Mouse (Mus musculus): ENCODE results near the gene Susd2. TPM values are rescaled to one million over a fixed set of nuclear protein-coding genes. Genes with fewer than 3 reads are reported as not detected.

Susd2 gene
- polyA plus RNA-seq, 1 experiment from 2014 or later = 3.1 TPM

DNA sequence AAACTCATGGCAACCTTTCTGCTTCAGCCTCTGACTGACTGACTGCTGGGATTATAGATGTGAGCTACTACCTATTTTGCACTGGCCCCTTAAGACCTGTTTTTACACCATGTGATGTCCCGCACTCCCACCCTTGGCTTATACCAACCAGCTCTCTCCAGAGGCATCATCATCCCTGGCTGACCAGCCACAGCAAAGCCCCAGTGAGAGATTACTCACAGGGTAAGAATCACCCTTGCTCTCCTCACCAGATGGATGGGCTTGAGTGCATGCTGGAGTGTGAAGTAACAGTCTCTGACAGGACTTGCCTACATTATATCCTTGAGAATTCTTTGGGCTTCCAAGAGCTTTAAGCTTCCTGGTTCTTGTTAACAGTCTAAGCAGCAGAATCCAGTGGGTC, 26.1 kb upstream of the Susd2 start:
- H3K27ac ChIP-seq = no peak overlapping the region
- peaks cover 17% of the 10 kb centered on the region for H3K27me3 ChIP-seq
- no peaks in the 10 kb centered on the region for H3K9me3 ChIP-seq
- no peak overlapping the region for H3K4me3 ChIP-seq
- peaks cover 19% of the 10 kb centered on the region; the same call in 1 of the 2 replicates for H3K4me1 ChIP-seq
- peaks cover 47% of the 10 kb centered on the region for H3K36me3 ChIP-seq
- 100% methylated on average over 1 of the region's 1 CpGs for WGBS
- ATAC-seq (ENCODE audit: low FRiP score, low read depth) = no peak
- no peak overlapping the region for H3K9ac ChIP-seq
- no peak overlapping the region for H3K4me2 ChIP-seq (replicated peaks)

DNA sequence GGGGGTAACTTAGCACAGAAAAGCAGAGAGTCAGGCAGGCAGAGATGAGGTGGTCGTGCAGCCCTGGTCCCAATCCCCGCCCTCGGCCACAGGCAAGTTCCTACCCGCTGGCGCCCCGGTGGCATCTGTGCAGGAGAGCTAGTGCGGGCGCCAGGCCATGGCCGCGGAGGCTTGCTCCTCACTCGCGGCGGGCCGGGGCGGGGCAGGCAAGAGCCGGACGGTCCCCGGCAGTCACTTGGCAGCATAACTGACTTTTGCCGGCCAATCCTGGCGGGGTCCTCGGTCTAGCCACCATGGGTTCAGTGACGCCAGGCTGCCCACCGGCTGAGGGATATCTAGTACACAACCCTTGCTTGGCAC, 24.1 kb upstream of the Susd2 start:
- peak; percentile 55 for ATAC-seq (ENCODE audit: low FRiP score, low read depth)
- Histone ChIP-seq H3K9ac (peak overlapping the region; percentile 81), H3K4me1 (peaks cover 19% of the 10 kb centered on the region; the same call in 1 of the 2 replicates), H3K27ac (peak overlapping the region; percentile 55; the same call in 1 of the 2 replicates), H3K4me3 (peak overlapping the region; percentile 69), H3K9me3 (no peaks in the 10 kb centered on the region), H3K36me3 (peaks cover 43% of the 10 kb centered on the region), H3K27me3 (peaks cover 17% of the 10 kb centered on the region), H3K4me2 (replicated peaks) (peak overlapping the region; percentile 97)
- 1% methylated on average over 23 of the region's 23 CpGs for WGBS

DNA sequence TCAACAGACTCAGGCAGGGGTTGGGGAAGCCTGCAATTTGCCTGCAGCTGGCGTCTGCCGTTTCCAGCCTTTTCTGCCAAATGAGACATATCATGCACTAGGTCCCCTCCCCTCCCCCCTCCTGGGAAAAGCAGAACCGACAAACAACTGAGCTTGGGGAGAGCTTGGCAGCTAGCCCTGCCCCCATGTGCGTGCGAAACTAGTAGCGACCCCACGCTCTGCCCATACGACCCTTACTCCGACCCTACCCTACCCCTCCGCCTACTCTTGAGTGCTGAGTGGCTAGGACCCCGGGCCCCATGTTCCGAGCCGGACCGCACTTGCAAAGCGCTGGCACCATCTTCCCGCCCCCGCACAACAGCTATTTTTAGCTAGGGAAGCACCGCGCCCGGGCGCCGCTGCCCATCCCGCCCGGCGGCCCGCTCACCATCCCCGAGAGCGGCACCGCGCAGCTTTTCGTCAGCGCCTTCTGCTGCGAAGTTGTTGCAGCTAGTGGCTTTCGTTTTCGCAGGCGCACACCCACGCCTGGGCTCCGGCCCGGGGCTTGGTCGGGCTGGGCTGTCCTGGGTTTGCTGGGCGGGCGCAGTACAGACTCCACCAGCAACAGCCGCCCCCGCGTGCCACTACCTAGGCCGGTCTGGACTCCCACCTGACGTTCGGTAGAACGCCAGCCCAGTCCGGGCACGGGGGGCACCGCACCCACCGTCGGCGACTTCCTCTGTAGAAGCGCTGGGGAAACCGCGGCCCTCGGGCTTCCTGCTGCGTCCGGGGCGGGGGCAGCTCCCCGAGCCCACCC, 23.5 kb upstream of the Susd2 start:
- WGBS = under 1% methylated on average over 63 of the region's 63 CpGs
- Histone ChIP-seq H3K9me3 (no peaks in the 10 kb centered on the region), H3K9ac (peak overlapping the region; percentile 81), H3K27ac (peak overlapping the region; percentile 55), H3K27me3 (peaks cover 17% of the 10 kb centered on the region), H3K4me3 (peak overlapping the region; percentile 69), H3K4me1 (peaks cover 19% of the 10 kb centered on the region; the same call in 1 of the 2 replicates), H3K4me2 (replicated peaks) (peak overlapping the region; percentile 97), H3K36me3 (peaks cover 42% of the 10 kb centered on the region)
- peak; percentile 79 for ATAC-seq (ENCODE audit: low FRiP score, low read depth)

DNA sequence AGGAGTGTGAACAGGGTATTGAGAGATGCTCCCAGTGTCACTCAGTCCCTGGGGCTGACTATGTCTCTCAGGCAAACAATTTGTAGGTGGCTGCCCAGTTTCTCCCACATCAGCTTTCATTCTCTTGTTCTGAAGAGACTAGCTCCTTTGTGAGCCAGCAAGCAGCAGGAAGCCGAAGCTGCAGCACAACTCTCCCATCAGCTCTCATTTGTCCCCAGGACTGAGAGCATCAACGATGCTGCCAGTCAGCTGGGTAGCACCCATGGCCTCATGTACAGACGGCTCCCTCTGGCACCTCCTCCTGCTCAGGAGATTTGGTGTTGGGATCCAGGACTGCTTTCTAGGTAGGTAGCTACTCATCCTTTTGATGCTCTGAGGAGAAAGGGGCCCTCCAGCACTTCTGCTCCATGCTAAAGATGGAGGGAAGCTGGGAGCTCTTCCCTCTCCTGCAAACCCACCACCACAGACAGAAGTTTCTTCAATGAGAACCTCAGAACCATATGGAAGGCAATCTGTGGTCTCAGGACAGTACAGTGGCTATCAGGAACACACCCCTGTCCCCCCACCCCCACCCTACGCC, 22.7 kb upstream of the Susd2 start:
- H3K4me1 ChIP-seq = peaks cover 19% of the 10 kb centered on the region; the same call in 1 of the 2 replicates
- H3K27me3 ChIP-seq = peaks cover 17% of the 10 kb centered on the region
- peak overlapping the region; percentile 97 for H3K4me2 ChIP-seq (replicated peaks)
- 44% methylated on average over 4 of the region's 4 CpGs for WGBS
- H3K9me3 ChIP-seq = no peaks in the 10 kb centered on the region
- peak overlapping the region; percentile 81 for H3K9ac ChIP-seq
- H3K36me3 ChIP-seq = peaks cover 37% of the 10 kb centered on the region
- no peak overlapping the region for H3K27ac ChIP-seq
- H3K4me3 ChIP-seq = peak overlapping the region; percentile 69
- ATAC-seq (ENCODE audit: low FRiP score, low read depth) = no peak

DNA sequence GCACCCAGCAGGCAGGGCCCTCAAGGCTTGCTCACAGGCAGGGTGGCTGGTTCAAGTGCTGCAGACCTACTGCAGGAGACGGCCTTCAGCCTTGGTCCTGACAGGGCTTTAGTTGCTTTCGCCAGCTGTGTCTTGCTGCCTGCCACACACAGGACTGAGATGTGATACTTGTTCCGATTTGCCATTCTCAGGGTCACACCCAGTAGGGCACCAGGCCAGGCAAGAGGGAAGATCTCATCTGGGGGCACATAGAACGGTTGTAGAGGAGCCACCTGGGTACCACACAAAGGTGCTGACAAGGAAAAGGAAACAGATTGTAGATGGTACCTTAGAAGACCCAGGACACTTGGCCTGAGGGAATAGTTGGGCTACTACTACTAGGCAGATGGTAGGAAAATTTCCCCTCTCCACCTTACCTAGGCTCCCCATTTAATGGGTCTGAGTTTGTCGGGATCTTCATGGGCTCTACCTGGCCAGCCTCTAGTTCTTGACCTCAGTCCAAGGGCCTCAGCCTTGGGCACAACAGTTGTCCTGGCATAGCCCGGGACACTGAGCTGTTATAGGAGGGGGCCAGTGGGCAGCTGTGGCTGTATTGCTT, 21.0 kb upstream of the Susd2 start:
- Histone ChIP-seq H3K36me3 (peaks cover 36% of the 10 kb centered on the region), H3K4me3 (no peak overlapping the region), H3K9ac (no peak overlapping the region), H3K9me3 (no peaks in the 10 kb centered on the region), H3K4me2 (replicated peaks) (no peak overlapping the region), H3K27me3 (peaks cover 17% of the 10 kb centered on the region), H3K4me1 (peaks cover 19% of the 10 kb centered on the region; the same call in 1 of the 2 replicates), H3K27ac (no peak overlapping the region)
- ATAC-seq (ENCODE audit: low FRiP score, low read depth) = no peak
- 86% methylated on average over 6 of the region's 6 CpGs for whole genome bisulfite sequencing

DNA sequence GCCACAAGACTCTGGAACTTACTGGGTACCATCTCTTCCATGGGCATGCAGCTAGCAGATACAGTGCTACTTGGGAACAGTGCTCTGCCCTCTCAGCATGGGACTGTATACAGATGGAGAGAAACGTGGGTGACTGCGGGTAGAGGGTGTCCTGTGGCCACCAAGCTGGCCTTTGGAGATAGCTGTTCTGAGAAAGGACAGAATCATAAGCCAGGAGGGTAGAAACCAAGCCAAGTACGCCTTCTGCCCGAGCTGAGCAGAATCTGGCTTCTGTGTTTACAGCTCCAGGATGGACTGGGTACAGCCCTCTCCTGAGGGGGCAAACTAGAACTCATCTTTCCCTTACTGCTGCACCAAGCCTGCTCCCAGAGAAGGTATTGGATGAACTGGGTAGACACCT, 18.8 kb upstream of the Susd2 start:
- H3K36me3 ChIP-seq = peaks cover 46% of the 10 kb centered on the region
- H3K27ac ChIP-seq = no peak overlapping the region
- H3K4me1 ChIP-seq = peaks cover 12% of the 10 kb centered on the region; the same call in 1 of the 2 replicates
- no peaks in the 10 kb centered on the region for H3K9me3 ChIP-seq
- H3K27me3 ChIP-seq = no peaks in the 10 kb centered on the region
- no peak overlapping the region for H3K4me2 ChIP-seq (replicated peaks)
- no peak for ATAC-seq (ENCODE audit: low FRiP score, low read depth)
- no peak overlapping the region for H3K9ac ChIP-seq
- WGBS = 90% methylated on average over 4 of the region's 4 CpGs
- no peak overlapping the region for H3K4me3 ChIP-seq

DNA sequence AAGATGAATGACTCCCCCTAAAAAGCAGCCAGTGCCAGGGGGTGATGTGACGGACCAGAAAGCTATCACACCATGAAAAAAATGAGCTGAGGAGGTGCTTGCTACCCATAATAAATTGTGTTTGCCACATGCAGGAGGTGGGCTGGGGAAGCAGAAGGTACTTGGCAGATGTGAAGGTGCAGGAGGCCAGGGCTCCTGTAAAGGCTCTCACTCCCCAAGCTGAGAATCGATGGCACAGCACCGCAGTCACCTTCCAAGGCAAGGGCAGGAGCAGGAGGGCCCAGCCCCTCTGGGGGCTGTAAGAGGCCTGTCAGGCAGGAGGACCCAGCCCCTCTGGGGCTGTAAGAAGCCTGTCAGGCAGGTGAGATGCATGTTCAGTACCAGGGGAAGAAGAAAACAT, 18.1 kb upstream of the Susd2 start:
- H3K27me3 ChIP-seq = no peaks in the 10 kb centered on the region
- H3K4me2 ChIP-seq (replicated peaks) = no peak overlapping the region
- no peaks in the 10 kb centered on the region for H3K9me3 ChIP-seq
- ATAC-seq (ENCODE audit: low FRiP score, low read depth) = no peak
- H3K4me1 ChIP-seq = peaks cover 9% of the 10 kb centered on the region; the same call in 1 of the 2 replicates
- H3K9ac ChIP-seq = no peak overlapping the region
- no peak overlapping the region for H3K27ac ChIP-seq
- WGBS = 83% methylated on average over 3 of the region's 3 CpGs
- H3K36me3 ChIP-seq = peaks cover 53% of the 10 kb centered on the region
- H3K4me3 ChIP-seq = no peak overlapping the region

DNA sequence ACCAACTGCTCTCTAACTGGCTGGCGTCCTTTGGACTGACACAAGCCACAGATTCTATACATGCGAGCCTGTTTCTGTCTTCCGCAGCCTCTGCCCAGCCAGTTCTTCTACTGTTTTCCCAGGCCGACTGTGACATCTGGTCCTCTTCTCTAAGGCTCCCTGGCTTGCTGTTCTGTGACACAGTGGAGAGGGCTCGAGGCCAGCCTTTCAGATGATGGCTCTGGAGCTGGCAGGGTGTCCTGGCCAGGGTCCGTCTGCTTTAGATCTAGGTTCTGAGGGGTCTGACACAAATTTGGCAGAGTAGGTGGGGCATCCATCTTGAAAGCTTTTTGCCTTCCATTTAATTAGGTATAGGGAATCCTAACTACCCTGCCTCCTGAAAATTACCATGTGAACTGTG, 17.6 kb upstream of the Susd2 start:
- no peak overlapping the region for H3K9ac ChIP-seq
- no peak for ATAC-seq (ENCODE audit: low FRiP score, low read depth)
- no peaks in the 10 kb centered on the region for H3K9me3 ChIP-seq
- peaks cover 58% of the 10 kb centered on the region for H3K36me3 ChIP-seq
- H3K4me2 ChIP-seq (replicated peaks) = no peak overlapping the region
- peaks cover 4% of the 10 kb centered on the region; the same call in 1 of the 2 replicates for H3K4me1 ChIP-seq
- no peaks in the 10 kb centered on the region for H3K27me3 ChIP-seq
- no peak overlapping the region for H3K4me3 ChIP-seq
- WGBS = 86% methylated on average over 6 of the region's 6 CpGs
- no peak overlapping the region for H3K27ac ChIP-seq

DNA sequence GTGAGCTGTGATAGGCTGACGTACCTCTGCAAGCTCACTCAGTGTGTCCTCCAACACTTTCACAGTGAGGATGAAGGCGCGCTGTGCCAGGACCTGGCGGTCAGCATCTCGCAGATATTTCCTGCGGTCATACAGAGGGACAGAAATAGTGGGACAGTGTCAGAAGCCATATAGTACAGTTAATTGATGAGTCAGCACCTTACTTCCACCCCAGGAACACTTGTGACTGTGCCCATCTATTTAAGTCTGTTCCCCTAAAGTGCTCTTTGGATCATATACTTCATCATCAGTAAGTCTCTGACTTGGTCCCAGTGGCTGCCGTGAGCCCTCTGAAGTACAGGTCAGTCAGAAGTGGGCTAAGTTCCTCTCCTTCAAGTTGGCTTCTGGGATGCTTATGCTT, 14.0 kb upstream of the Susd2 start:
- no peaks in the 10 kb centered on the region for H3K4me1 ChIP-seq
- no peaks in the 10 kb centered on the region for H3K9me3 ChIP-seq
- 94% methylated on average over 7 of the region's 7 CpGs for WGBS
- no peak overlapping the region for H3K4me2 ChIP-seq (replicated peaks)
- no peak overlapping the region for H3K9ac ChIP-seq
- ATAC-seq (ENCODE audit: low FRiP score, low read depth) = no peak
- H3K36me3 ChIP-seq = peaks cover 80% of the 10 kb centered on the region
- no peak overlapping the region for H3K27ac ChIP-seq
- no peak overlapping the region for H3K4me3 ChIP-seq
- H3K27me3 ChIP-seq = no peaks in the 10 kb centered on the region

DNA sequence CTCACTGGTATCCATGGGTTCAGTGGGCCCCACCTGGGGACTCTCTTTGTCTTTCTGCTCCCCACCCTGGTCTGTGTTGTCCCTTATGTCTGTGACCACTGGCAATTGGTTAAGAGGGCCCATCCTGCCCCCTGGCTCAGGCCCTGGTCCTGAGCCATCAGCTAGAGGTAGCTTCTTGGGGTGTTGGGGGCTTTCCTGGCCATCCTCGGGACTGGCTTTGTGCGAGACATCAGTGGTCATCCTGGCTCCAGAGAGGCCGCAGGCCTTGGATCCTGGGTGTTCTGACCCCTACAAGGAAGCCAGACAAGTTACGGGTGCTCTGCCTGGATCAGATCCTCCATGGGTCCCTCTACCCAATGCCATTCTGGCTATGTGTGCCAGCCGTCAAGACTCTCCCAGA, 13.4 kb upstream of the Susd2 start:
- H3K4me2 ChIP-seq (replicated peaks) = no peak overlapping the region
- no peak overlapping the region for H3K4me3 ChIP-seq
- H3K27ac ChIP-seq = no peak overlapping the region
- ATAC-seq (ENCODE audit: low FRiP score, low read depth) = no peak
- H3K9me3 ChIP-seq = no peaks in the 10 kb centered on the region
- H3K27me3 ChIP-seq = no peaks in the 10 kb centered on the region
- H3K36me3 ChIP-seq = peaks cover 86% of the 10 kb centered on the region
- WGBS = 89% methylated on average over 5 of the region's 5 CpGs
- no peaks in the 10 kb centered on the region for H3K4me1 ChIP-seq
- H3K9ac ChIP-seq = no peak overlapping the region

DNA sequence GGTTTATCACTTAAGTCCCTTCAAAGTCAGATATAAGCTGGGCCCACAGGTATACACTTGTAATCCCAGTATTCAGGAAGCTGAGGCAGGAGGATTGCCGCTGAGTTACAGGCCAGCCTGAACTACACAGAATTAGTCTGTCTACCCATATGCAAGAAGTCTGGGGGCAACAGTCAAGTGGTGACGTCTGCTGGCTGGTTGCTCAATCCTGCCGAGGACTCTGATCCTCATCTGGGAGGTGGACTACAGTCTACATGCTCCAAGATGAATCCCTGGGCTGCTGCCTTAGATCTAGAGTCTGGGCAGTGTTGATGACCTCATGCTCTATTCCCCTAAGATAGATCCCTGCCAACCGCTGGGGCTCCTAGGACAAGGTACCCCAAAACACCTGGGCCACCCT, 10.2 kb upstream of the Susd2 start:
- H3K36me3 ChIP-seq = peaks cover 98% of the 10 kb centered on the region

DNA sequence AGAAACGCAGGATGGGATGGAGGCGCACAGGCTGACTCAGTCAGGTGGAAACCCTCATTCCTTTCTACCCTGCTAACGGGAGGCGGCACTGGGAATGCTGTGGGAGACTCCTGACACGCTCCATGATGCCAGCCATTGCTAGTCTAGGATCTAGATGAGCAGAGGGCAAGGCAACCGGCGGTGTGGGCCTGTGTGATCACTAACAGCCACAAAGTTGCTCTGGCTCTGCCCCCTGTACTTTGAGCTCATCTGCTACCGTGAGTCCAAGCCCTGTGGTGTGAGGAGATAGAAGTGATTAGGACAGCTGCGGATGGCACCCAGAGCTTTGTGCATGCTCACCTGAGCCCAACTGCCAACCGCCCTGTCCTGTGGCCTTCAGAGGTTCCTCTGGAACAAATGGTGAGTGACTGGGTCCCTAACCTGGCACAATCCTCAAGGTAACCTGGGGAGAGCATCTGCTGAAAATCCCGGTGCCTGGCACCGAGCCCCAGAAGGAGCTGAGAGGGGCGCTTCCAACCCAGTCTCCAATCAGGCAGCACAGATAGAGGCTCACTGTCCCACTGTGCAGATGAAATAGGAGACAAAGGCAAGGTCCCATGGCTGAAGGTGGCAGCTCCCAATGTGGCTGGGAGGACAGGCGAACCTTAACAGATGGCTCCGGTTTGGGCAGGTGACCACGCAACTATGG, 7.7 kb upstream of the Susd2 start:
- no peaks in the 10 kb centered on the region for H3K4me1 ChIP-seq
- H3K9ac ChIP-seq = no peak overlapping the region
- no peak for ATAC-seq (ENCODE audit: low FRiP score, low read depth)
- H3K4me3 ChIP-seq = no peak overlapping the region
- H3K27ac ChIP-seq = no peak overlapping the region
- H3K36me3 ChIP-seq = peaks cover 97% of the 10 kb centered on the region
- H3K4me2 ChIP-seq (replicated peaks) = no peak overlapping the region
- no peaks in the 10 kb centered on the region for H3K9me3 ChIP-seq
- 94% methylated on average over 16 of the region's 16 CpGs for WGBS
- no peaks in the 10 kb centered on the region for H3K27me3 ChIP-seq

More for the DNA sequence above, 10.2 kb upstream of the Susd2 start:
- no peak for ATAC-seq (ENCODE audit: low FRiP score, low read depth)
- Histone ChIP-seq H3K27me3 (no peaks in the 10 kb centered on the region), H3K4me3 (no peak overlapping the region), H3K4me2 (replicated peaks) (no peak overlapping the region), H3K9me3 (no peaks in the 10 kb centered on the region), H3K27ac (no peak overlapping the region), H3K9ac (no peak overlapping the region), H3K4me1 (no peaks in the 10 kb centered on the region)
- WGBS = 92% methylated on average over 4 of the region's 4 CpGs
